Mouse (Mus musculus): ENCODE measurements around the gene Mthfs. TPM values are rescaled to one million over a fixed set of nuclear protein-coding genes. Genes with fewer than 3 reads are reported as not detected.
A peak's percentile ranks its signal among the peaks of the same experiment; 100 is the strongest.
"Not testable (repeated sequence)": the region's sequence is repeated elsewhere in the genome, so short reads cannot be mapped to it uniquely, and the experiment has no call there.

Mthfs gene
- polyA plus RNA-seq, 1 experiment, result 13.9 TPM

- DNase-seq (ENCODE audit: extremely low spot score in 1 of 2, low spot score in 1 of 2), result not testable (repeated sequence)
These were observed 28.6 kb downstream of the Mthfs start for GRCm38 (mm10) chr9:89238976-89239505.

GRCm38 (mm10) chr9:89240516-89241019, 30.1 kb downstream of the Mthfs start:
- DNase-seq (ENCODE audit: extremely low spot score in 1 of 2, low spot score in 1 of 2), result not testable (repeated sequence)

GRCm38 (mm10) chr9:89253400-89253799, 42.9 kb downstream of the Mthfs start:
- DNase-seq (ENCODE audit: extremely low spot score in 1 of 2, low spot score in 1 of 2), result no peak

- no peak for DNase-seq (ENCODE audit: extremely low spot score in 1 of 2, low spot score in 1 of 2)
These were observed 46.3 kb downstream of the Mthfs start for GRCm38 (mm10) chr9:89256556-89257335.

GRCm38 (mm10) chr9:89263968-89264367, 53.5 kb downstream of the Mthfs start:
- no peak for DNase-seq (ENCODE audit: extremely low spot score in 1 of 2, low spot score in 1 of 2)

GRCm38 (mm10) chr9:89264571-89264970, 54.1 kb downstream of the Mthfs start:
- DNase-seq (ENCODE audit: extremely low spot score in 1 of 2, low spot score in 1 of 2), result no peak

- no peak for DNase-seq (ENCODE audit: extremely low spot score in 1 of 2, low spot score in 1 of 2)
These were observed 56.6 kb downstream of the Mthfs start for GRCm38 (mm10) chr9:89267093-89267492.

- no peak for DNase-seq (ENCODE audit: extremely low spot score in 1 of 2, low spot score in 1 of 2)
These were observed 57.1 kb downstream of the Mthfs start for GRCm38 (mm10) chr9:89267572-89267971.

GRCm38 (mm10) chr9:89270376-89270775, 59.9 kb downstream of the Mthfs start:
- no peak for DNase-seq (ENCODE audit: extremely low spot score in 1 of 2, low spot score in 1 of 2)

- DNase-seq (ENCODE audit: extremely low spot score in 1 of 2, low spot score in 1 of 2), result no peak
These were observed 63.3 kb downstream of the Mthfs start for GRCm38 (mm10) chr9:89273766-89274165.

GRCm38 (mm10) chr9:89278207-89278606, 67.7 kb downstream of the Mthfs start:
- peak in 1 of 2 experiments; percentile 16 for DNase-seq (ENCODE audit: extremely low spot score in 1 of 2, low spot score in 1 of 2)

GRCm38 (mm10) chr9:89282374-89283068, 72.0 kb downstream of the Mthfs start:
- no peak for DNase-seq (ENCODE audit: extremely low spot score in 1 of 2, low spot score in 1 of 2)

GRCm38 (mm10) chr9:89288037-89288436, 77.6 kb downstream of the Mthfs start:
- DNase-seq (ENCODE audit: extremely low spot score in 1 of 2, low spot score in 1 of 2), result no peak

GRCm38 (mm10) chr9:89293364-89293763, 82.9 kb downstream of the Mthfs start:
- no peak for DNase-seq (ENCODE audit: extremely low spot score in 1 of 2, low spot score in 1 of 2)

- DNase-seq (ENCODE audit: extremely low spot score in 1 of 2, low spot score in 1 of 2), result no peak
These were observed 83.6 kb downstream of the Mthfs start for GRCm38 (mm10) chr9:89294121-89294520.

- DNase-seq (ENCODE audit: extremely low spot score in 1 of 2, low spot score in 1 of 2), result no peak
These were observed 95.2 kb downstream of the Mthfs start for GRCm38 (mm10) chr9:89305637-89306036.

- no peak for DNase-seq (ENCODE audit: extremely low spot score in 1 of 2, low spot score in 1 of 2)
These were observed 98.1 kb downstream of the Mthfs start for GRCm38 (mm10) chr9:89308357-89309194.

- no peak for DNase-seq (ENCODE audit: extremely low spot score in 1 of 2, low spot score in 1 of 2)
These were observed 98.7 kb downstream of the Mthfs start for GRCm38 (mm10) chr9:89309195-89309535.

GRCm38 (mm10) chr9:89311649-89312048, 101.2 kb downstream of the Mthfs start:
- no peak for DNase-seq (ENCODE audit: extremely low spot score in 1 of 2, low spot score in 1 of 2)

GRCm38 (mm10) chr9:89373731-89374130, 163.3 kb downstream of the Mthfs start:
- no peak for DNase-seq (ENCODE audit: extremely low spot score in 1 of 2, low spot score in 1 of 2)

GRCm38 (mm10) chr9:89374650-89375049, 164.2 kb downstream of the Mthfs start:
- peak in 1 of 2 experiments; percentile 2 for DNase-seq (ENCODE audit: extremely low spot score in 1 of 2, low spot score in 1 of 2)
